Mouse (Mus musculus) cerebellum, postnatal 36 days (tissue): ENCODE results near the gene Slit3.
A peak's percentile ranks its signal among the peaks of the same experiment; 100 is the strongest.

ENCODE experiments used
- DNase-seq, 2 experiments: peaks; one replicate each; pipeline ENCODE4 v3.0.0; 2021 to 2022; ENCODE audit warnings: mixed read lengths in 2 of 2

Slit3 gene

DNA sequence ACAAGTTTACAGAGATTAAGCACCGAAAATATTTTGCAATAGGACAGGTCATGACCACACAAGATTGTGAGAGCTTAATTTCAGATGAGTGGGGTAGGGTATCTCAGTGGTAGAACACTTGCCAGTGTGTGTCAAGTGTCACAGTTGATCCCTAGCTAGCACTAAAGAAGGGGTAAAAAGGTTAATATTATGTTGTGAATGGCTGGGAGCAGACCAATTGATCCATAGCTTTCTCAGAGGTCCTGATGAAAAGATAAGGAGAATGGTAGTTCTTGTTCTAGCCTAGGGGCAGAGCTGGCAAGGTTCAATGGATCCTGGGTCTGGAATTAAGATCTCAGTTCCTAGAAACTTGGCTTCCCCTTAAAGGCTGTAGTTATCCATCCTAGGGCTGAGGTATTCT, 597.9 kb downstream of the Slit3 start:
- no peak for DNase-seq

DNA sequence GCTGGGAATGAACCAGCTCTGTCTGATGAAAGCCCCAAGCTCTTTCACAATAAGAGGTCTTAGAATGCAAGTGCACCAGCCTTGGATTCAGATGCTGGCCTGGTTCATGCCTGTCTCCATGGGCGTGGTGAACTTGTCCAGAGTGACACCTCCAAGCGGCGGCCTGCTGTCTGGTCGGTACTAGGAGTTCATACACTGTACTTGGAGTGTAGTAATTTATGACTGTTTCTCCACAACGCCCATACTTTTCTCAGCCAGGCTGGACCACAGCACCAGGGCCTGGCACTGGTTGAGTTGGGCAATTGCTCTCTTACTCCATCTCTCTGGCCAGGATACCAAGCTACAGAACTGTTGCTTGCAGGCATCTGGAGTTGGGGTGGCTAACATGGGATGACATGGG, 602.9 kb downstream of the Slit3 start:
- DNase-seq = no peak

DNA sequence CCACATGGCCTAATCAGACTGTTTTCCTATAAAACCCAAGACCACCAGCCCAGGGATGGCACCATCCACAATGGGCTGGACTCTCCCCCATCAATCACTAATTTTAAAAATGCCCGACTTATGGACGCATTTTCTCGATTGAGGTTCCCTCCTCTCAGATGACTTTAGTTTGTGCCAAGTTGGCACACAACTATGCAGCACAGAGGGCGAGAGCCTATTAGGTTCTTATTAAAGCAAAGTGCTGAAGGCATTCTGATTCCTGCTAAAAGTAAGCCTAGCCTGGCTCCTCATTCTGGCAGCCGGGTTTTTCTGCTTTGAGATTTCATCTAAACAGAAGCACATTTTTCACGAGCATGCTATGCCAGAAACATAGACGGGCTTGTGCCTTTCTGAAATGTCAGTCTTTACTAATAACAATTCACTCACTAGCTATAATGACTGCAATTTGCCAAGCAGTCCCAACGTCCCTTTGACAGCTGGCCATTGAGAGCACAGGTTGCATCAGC, 605.4 kb downstream of the Slit3 start:
- no peak for DNase-seq

DNA sequence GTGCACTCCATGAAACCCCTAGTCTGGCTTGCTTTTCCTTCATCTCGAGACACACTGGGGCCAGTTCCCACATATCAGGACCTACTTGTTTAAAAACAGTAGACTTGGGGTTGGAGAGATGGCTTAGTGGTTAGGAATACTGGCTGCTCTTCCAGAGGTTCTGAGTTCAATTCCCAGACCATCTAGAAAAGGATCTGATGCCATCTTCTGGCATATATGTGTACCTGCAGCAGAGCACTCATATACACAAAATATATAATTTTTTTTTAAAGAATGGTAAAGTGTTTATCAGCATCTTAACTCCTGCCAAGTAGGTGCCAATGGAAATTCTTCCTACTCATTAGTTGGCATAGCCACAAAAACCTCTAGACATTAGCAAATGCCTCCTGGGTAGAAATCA, 607.2 kb downstream of the Slit3 start:
- DNase-seq = no peak

DNA sequence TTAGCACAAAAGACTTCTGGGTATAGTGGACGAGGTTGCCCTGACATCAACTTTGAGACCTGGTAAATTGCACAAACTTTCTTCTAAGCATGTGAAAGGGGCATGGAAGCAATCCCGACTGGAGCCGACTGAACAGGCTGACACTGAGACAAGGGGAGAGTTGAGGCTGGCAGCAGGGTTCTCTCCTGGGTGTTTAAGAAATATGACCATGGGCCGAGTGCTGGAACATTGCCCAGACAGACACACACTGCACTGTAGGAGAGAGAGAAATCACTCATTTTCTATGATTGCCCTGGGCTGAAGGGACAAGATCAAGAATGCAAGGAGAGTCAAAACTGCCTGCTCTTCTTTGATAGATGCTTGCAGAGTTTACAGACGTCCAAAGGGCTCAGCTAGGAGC, 608.2 kb downstream of the Slit3 start:
- DNase-seq = no peak

DNA sequence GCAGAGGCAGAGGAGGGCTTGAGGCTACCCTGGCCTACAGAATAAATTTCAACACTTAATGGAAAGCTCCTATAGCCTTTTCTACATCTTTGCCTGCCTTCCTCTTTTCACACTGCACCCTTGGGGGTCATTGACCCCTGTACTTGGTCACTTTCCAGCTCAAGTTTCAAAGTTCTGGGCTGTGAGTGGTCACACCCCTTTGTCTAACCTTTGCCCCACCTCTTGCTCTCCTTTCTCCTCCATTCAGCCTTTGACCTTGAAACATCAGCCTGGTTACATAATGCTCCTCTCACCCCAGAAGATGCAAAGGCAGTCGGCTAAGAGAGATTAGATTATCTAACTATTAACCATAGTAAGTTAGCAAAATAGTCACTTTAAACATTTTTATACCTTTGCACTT, 611.3 kb downstream of the Slit3 start:
- no peak for DNase-seq

DNA sequence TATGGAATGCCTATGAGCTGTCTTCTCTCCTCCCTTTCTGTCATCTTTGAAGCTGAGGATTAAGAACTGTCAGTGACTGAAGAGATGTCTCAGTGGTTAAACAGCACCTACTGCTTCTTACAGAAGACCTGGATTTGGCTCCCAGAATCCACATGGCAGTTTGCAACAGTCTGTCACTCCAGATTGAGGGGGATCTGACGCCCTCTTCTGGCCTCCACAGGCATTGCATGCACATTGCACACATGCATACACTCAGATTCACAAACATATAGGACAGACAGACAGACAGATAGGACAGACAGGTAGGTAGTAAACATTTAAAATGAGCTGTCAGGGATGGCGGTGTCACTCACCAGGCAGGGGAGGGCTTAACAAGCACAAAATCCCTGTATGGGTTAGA, 615.8 kb downstream of the Slit3 start:
- DNase-seq = no peak

DNA sequence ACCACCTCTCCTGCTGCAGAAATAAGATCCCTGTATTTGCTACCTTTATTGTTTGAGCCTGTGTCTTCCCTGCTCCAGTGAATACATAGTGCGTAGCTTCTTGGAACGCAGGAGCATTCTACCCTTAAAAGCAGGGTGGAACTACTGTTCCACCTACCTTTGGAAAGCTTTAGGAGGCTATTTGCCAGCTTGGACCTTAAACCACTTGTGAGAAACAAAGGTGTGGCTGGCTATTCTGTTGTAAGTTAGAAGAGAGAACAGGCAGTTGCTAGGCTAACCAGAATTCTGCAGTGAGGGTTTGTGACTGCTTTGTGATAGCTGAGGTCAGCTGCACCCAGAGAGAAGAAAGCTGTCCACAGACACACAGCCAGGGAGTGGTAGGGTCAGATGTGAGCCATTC, 616.2 kb downstream of the Slit3 start:
- DNase-seq = no peak

DNA sequence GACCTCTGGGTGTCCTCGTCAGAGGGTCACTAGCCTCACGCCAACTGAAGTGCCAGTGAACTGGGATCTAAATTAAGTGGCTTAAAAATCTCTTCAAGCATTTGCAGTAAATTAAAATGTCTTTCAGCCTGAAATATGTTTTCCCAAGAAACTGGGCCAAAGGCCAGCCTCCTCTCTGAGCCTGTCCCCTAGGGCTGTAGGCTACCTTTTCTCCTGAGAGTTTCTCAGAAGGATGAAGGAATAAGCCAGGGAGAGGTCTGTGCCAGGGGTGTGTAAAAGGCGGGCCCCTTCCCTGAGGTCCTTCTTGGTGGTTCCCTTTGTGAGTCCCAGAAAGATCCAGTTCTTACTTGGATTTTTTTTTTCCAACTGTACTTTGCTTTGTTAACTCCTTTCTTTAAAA, 617.1 kb downstream of the Slit3 start:
- DNase-seq = no peak

DNA sequence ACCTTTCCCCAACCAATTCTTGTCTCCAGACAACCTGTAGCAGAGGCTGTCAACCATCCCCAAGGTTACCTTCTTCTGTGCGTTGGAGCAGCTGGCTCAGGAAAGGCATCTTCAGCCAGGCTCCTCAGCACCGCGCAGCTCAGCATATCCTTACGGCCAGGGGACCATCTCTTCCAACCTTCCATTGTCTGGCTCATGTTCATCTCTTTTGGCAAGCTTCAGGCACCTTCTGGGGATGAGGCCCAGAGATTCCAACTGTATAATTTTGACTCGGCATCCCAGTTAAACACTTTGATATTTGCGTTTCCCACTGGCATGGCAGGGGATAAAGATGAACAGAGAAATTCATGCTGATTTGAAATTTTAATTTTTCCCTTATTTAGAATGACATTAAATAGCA, 622.6 kb downstream of the Slit3 start:
- peak; percentile 14 to 16 for DNase-seq

DNA sequence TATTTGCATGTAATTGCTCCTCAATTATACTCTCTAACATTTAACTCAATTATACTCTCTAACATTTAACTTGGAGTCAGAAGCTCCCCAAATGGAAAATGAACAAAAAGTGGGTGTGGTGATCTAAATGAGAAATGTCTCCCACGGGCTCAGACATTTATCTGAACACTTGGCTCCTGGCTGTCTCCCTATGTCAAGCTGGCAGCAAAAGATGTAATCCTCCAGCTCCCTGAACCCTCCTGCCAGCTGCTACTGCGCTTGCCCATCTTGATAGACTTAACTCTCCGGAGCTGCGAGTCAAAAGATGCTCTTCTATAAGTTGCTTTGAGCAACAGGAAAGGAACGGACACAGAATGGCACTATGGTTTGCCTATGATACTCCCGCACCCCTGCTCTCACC, 623.5 kb downstream of the Slit3 start:
- no peak for DNase-seq

DNA sequence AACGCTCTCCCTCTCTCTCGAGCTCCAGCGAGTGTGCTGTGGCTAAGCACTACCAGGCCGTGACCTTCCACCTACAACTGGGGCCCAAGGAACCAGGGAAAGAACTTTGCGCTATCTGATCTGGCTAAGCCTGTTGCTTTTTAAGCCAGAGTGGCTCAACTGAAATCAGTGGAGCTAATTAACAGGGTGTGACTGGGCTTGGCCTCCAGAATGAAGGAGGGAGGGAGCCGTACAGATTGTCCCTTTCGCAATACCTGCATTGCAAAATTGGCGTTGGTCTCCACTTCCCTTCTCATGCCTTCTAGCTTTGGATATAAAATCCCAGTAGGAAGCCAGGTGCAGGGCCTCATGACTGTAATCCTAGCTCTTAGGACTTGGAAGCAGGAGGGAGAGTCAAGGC, 629.6 kb downstream of the Slit3 start:
- DNase-seq = no peak

DNA sequence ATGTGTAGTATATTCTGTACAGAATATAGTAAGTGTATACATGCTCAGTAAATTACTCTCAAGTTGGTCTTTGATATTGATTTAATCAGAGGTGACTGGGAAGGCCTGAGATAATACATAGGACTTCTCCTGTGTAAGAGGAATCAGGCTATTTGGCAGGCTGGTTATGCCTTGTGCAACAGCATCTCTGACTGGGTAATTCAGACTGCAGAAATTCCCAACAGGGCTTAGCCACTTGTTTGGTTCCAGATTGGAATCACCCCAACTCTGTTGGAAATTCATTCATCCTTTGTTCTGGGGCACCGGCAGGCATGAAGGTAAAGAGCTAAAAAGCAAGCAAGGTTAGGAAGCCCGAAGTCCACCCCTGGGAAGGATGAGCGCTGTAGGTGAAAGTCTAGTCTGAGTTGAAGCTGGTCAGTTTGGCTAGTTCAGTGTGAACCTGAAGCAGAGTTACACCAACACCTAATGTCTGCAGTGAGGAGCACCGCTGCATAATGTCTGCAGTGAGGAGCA, 633.9 kb downstream of the Slit3 start:
- no peak for DNase-seq

DNA sequence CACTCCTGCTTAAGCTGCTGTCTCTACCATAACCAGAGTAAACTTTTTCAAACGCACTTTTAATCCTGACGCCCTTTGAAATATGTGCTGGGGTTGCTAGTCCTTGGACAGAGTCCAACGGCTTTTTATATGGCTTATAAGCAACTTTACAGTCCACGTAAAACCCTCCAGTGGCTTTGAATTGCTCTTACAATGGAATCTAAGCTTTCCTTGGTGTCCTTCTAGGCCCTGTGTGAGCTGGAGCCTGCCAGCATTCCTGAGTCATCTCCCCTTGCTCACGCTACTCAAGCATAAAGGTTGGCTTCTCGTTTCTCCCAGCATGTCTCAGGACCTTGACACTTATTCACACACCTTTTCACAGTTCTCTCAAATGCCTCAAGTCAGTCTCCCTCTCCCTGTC, 634.5 kb downstream of the Slit3 start:
- DNase-seq = no peak

DNA sequence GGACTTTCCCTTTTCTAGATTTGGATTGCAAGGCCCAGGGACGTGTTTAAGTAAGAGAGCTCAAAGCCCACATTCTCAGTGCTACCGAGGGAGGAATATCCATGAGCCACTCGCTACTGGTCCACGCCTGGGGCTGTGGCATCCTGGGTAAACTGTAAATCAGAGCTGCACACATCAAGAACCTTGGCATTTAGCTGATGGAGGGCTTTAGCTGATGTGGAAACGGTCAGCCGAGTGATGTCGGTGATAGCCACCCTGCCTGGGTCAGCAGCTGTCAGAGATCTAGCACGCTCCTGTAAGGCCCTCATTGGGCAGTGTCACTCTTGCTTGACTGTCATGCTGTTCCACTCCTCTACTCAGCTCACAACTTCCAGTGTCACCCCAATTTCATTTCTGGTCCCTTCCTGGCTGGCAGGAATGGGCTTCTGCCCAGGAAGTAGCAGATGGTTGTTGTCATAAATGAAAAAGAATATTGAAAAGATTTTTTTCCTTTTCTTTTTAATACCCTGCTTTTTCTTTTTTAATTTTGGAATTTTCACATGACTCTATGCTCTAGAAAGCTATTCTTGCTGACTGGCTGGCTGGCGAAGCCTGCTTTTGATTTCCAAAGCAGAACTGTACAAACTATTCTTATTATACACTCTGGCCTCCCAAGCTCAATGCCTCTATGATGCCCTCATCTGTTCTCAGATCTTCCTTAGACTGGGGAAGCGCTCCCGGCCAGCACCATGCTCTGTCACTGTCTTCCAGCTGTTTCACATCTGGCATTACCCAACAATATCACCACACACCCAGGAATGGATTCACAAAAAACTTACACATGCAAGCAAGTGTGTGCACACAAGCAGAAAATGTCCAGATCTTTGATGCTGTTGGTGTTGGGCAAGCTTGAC, 635.6 kb downstream of the Slit3 start:
- DNase-seq = no peak
